Mouse (Mus musculus) midbrain, embryonic 16.5 days (tissue): ENCODE measurements around the gene Tbl2. TPM values are rescaled to one million over a fixed set of nuclear protein-coding genes. Genes with fewer than 3 reads are reported as not detected.

Experiments used
- ATAC-seq: fragments of 200-750 bp; cut with Nextera tagmentation; 2 replicates; pipeline ENCODE4 v1.8.0; 2017; ENCODE audit warnings: moderate TSS enrichment
- H3K27ac ChIP-seq: fragments of 300-500 bp; sonication (generic); 2 replicates; pipeline ENCODE4 v1.5.1; 2014; ENCODE audit warnings: mild to moderate bottlenecking, low read length, mixed read lengths
- H3K27me3 ChIP-seq: fragments of 300-500 bp; sonication (generic); 2 replicates; pipeline ENCODE4 v1.6.1; 2014; ENCODE audit warnings: low read depth, low read length, mixed read lengths; ENCODE audit not compliant: control insufficient read depth, insufficient read depth
- H3K36me3 ChIP-seq: fragments of 300-500 bp; sonication (generic); 2 replicates; pipeline ENCODE4 v1.6.1; 2014; ENCODE audit warnings: mild to moderate bottlenecking, low read length, moderate library complexity, mixed read lengths; ENCODE audit not compliant: control insufficient read depth, insufficient read depth
- H3K4me1 ChIP-seq: fragments of 300-500 bp; sonication (generic); 2 replicates; pipeline ENCODE4 v1.6.1; 2014; ENCODE audit warnings: mild to moderate bottlenecking, low read length, mixed read lengths; ENCODE audit not compliant: control insufficient read depth, insufficient read depth
- H3K4me2 ChIP-seq: fragments of 300-500 bp; sonication (generic); 2 replicates; pipeline ENCODE4 v1.6.1; 2014; ENCODE audit warnings: mild to moderate bottlenecking, low read length, mixed read lengths
- H3K4me3 ChIP-seq: fragments of 300-500 bp; sonication (generic); 2 replicates; pipeline ENCODE4 v1.5.1; 2014; ENCODE audit warnings: low read depth, mild to moderate bottlenecking, low read length, moderate library complexity, mixed read lengths
- H3K9ac ChIP-seq: fragments of 300-500 bp; sonication (generic); 2 replicates; pipeline ENCODE4 v1.6.1; 2014; ENCODE audit warnings: low read depth, low read length, mixed read lengths
- H3K9me3 ChIP-seq: fragments of 300-500 bp; sonication (generic); replicated peaks from 2 replicates; pipeline ENCODE4 v1.6.1; 2014; ENCODE audit warnings: mild to moderate bottlenecking, low read length, mixed read lengths; ENCODE audit not compliant: control insufficient read depth, poor library complexity, severe bottlenecking
- WGBS: fragments of 180-500 bp; shearing (Covaris S2); extraction: QIAGEN DNeasy Blood & Tissue Kit; methylation state at CpG from one replicate; pipeline ENCODE4 v1.1.7; 2014; 5-methylcytosine and 5-hydroxymethylcytosine counted together
- polyA plus RNA-seq: library from polyadenylated mRNA; unstranded; fragments of >200 nt; fragmentation: Nextera tagmentation; extraction: Ambion mirVana; gene quantifications from 2 replicates; pipeline ENCODE4 v1.2.1, GENCODE M21; 2015

The Tbl2 gene
- polyA plus RNA-seq, 1 experiment from 2014 or later: 12.9 TPM

DNA sequence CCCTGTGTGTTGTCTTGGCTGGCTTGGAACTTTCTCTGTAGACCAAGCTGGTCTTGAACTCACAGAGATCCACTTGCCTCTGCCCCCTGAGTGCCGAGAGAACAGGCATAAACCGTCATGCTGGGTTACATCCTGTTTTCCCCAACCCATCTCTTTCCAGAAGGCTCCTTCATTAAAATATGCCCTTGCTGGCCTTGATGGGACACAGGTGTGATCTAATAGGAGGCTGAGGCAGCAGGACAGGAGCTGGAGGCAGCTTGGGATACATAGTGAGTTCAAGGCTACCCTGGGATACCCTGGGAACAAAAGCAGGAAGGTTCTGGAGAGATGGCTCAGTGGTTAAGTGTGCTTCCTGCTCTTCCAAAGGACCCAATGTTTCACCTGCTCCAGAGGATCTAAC is 9.6 kb upstream of the Tbl2 start:
- Histone ChIP-seq H3K4me3 (no peak overlapping the region), H3K9me3 (no peaks in the 10 kb centered on the region), H3K4me2 (no peak overlapping the region), H3K36me3 (no peaks in the 10 kb centered on the region), H3K27ac (no peak overlapping the region), H3K4me1 (no peaks in the 10 kb centered on the region), H3K9ac (no peak overlapping the region), H3K27me3 (peaks cover 3% of the 10 kb centered on the region; the same call in 1 of the 2 replicates)
- WGBS: 83% methylated on average over 2 of the region's 2 CpGs
- ATAC-seq: no peak

DNA sequence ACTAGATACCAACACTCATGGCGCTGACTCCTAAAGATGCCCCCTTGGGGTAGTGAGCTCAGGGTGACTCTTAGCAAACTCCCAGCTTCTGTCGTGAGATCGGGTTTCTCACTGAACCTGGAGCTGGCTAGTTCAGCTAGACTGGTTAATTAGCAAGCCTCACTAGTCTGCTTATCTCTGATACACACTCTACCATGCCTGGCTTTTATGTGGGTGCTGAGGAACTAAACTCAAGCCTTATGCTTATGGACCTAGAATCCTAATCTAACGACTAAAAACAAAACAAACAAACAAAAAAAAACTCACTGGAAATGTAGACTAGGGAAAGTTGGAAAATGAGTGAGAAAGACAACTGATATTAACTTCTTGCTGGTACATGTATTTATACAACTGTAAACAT is 5.0 kb upstream of the Tbl2 start:
- WGBS: 67% methylated on average over 4 of the region's 4 CpGs
- no peak overlapping the region for H3K4me2 ChIP-seq

DNA sequence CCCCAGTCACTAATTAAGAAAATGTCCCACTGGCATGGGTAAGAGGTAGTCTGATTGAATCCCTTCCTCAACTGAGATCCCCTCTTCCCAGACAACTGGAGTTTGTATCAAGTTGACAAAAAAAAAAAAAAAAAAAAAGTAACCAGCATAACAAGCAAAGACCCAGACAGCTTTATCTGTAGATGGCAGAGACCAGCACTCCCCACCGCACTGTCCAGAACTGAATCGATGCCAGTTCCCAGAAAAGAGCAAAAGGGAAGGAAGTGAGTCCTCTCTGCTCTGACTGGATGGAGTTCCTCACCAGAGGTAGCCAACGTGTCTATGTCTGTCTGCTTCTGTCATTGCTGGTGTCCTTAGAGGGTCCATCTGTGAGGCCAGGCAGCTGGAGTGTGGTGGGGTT is 3.9 kb upstream of the Tbl2 start:
- ATAC-seq: no peak
- WGBS: 92% methylated on average over 3 of the region's 3 CpGs

More for the DNA sequence above, 5.0 kb upstream of the Tbl2 start:
- no peak for ATAC-seq
- no peaks in the 10 kb centered on the region for H3K27me3 ChIP-seq
- H3K9me3 ChIP-seq: no peaks in the 10 kb centered on the region
- H3K36me3 ChIP-seq: no peaks in the 10 kb centered on the region
- H3K27ac ChIP-seq: no peak overlapping the region
- no peak overlapping the region for H3K9ac ChIP-seq
- H3K4me3 ChIP-seq: no peak overlapping the region
- peaks cover 10% of the 10 kb centered on the region for H3K4me1 ChIP-seq

DNA sequence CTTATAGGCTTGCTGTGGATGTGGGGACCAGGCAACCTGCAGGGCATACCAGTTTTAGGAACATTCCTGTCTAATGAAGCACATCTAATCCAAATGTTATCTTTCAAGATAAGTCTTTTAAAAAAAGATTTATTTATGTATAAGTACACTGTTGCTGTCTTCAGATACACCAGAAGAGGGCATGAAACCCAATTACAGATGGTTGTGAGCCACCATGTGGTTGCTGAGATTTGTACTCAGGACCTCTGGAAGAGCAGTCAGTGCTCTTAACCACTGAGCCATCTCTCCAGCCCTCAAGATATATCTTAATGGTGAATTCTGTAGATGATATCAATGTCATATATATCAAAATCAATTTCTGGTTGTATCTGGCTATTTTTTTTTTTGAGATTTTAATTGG is 3.5 kb upstream of the Tbl2 start:
- H3K27ac ChIP-seq: no peak overlapping the region
- no peak overlapping the region for H3K4me2 ChIP-seq
- no peaks in the 10 kb centered on the region for H3K36me3 ChIP-seq
- no peaks in the 10 kb centered on the region for H3K27me3 ChIP-seq
- no peak overlapping the region for H3K9ac ChIP-seq
- H3K4me1 ChIP-seq: peaks cover 12% of the 10 kb centered on the region
- H3K9me3 ChIP-seq: no peaks in the 10 kb centered on the region
- H3K4me3 ChIP-seq: no peak overlapping the region
- ATAC-seq: no peak

More for the DNA sequence above, 3.9 kb upstream of the Tbl2 start:
- no peaks in the 10 kb centered on the region for H3K9me3 ChIP-seq
- no peak overlapping the region for H3K9ac ChIP-seq
- no peak overlapping the region for H3K4me2 ChIP-seq
- H3K4me1 ChIP-seq: peaks cover 12% of the 10 kb centered on the region
- H3K27me3 ChIP-seq: no peaks in the 10 kb centered on the region
- H3K4me3 ChIP-seq: no peak overlapping the region
- no peak overlapping the region for H3K27ac ChIP-seq
- H3K36me3 ChIP-seq: no peaks in the 10 kb centered on the region

DNA sequence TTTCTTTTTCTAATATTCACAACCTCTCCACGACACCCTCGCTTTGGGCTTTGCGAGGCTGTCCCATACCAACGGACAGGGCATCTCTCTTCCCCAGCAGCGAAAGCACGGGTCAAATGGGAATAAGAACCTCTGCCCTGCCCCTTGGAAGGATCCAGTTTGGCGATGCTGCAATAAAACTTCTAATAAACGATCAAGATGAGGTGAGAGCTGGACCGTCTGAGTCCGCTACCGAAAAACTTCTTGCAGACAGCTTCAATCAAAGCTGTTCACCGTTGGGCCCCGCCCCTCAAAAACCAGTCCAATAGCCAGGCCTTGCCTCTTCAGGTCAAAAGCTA is 773 bp upstream of the Tbl2 start:
- Histone ChIP-seq H3K36me3 (no peaks in the 10 kb centered on the region), H3K4me3 (peak overlapping the region; percentile 81), H3K4me2 (peak overlapping the region; percentile 89), H3K4me1 (peaks cover 12% of the 10 kb centered on the region), H3K9me3 (no peaks in the 10 kb centered on the region), H3K9ac (peak overlapping the region; percentile 80), H3K27me3 (no peaks in the 10 kb centered on the region), H3K27ac (peak overlapping the region; percentile 71)
- no peak for ATAC-seq
- 1% methylated on average over 13 of the region's 13 CpGs for WGBS

DNA sequence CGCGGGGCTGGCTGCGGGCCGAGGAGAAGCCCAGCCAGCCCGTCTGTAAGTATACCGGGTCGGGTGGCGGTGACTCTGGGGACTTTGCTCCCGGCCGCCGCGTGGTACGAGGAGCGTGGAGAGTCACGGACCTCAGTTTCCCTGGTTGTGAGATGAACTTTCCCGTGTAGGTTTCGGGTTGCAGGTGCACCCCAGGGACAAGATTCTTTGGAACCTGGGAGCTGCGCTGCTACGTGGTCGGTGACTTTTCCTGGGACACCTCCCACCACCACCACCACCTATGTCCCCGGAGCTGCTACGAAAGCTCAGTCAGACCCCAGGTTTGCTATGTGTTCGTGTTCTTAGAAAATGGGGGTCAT is 342 bp downstream of the Tbl2 start:
- ATAC-seq: no peak
- Histone ChIP-seq H3K4me3 (peak overlapping the region; percentile 81), H3K36me3 (peaks cover 5% of the 10 kb centered on the region; the same call in 1 of the 2 replicates), H3K9me3 (no peaks in the 10 kb centered on the region), H3K9ac (peak overlapping the region; percentile 80), H3K27ac (peak overlapping the region; percentile 77), H3K4me1 (peaks cover 12% of the 10 kb centered on the region), H3K27me3 (no peaks in the 10 kb centered on the region), H3K4me2 (peak overlapping the region; percentile 89)
- WGBS: under 1% methylated on average over 23 of the region's 23 CpGs

DNA sequence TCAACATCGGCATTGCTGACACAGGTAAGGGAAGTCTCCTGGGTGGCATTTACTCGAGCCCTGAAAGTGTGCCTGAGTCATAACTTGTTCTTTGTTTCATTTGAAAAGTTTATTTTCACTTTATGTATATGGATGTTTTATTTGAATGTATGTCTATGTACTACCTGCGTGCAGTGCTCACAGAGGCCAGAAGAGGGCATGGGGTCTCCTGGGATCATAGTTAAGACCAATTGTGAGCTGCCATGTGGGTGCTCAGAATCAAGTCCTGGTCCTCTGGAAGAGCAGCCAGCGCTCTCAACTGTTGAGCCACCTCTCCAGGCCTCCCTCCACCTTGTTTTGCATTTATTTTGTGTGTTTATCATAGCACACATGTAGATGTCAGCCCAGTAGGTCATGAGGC is 7.0 kb downstream of the Tbl2 start:
- H3K27ac ChIP-seq: no peak overlapping the region
- H3K27me3 ChIP-seq: no peaks in the 10 kb centered on the region
- H3K9ac ChIP-seq: no peak overlapping the region
- WGBS: 96% methylated on average over 4 of the region's 4 CpGs
- H3K4me2 ChIP-seq: no peak overlapping the region
- H3K36me3 ChIP-seq: peaks cover 41% of the 10 kb centered on the region
- no peak overlapping the region for H3K4me3 ChIP-seq
- no peaks in the 10 kb centered on the region for H3K4me1 ChIP-seq
- ATAC-seq: no peak
- H3K9me3 ChIP-seq: no peaks in the 10 kb centered on the region

DNA sequence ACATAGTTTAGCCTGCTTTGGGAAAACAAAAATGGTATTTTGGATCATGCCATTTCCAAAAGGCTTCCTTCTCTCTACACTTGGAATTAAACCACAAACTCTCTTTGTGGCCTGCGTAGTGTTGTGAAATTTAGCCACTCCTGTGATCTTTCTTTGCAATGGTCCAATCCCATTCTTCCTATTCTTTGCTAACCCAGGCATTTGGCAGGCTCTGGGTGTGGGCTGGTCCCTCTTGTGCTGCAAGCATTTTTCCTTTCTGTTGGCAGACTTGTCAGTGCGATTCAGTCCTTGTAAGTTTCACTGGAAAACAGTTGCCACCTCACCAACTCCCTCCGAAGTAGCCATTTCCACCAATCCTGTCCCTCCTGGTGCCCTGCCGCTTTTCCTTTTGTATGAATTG is 11.8 kb downstream of the Tbl2 start:
- Histone ChIP-seq H3K4me3 (no peak overlapping the region), H3K9me3 (no peaks in the 10 kb centered on the region), H3K4me1 (no peaks in the 10 kb centered on the region), H3K27ac (no peak overlapping the region), H3K9ac (no peak overlapping the region), H3K4me2 (no peak overlapping the region), H3K27me3 (no peaks in the 10 kb centered on the region), H3K36me3 (peaks cover 29% of the 10 kb centered on the region)
- ATAC-seq: no peak
- 88% methylated on average over 4 of the region's 4 CpGs for WGBS

DNA sequence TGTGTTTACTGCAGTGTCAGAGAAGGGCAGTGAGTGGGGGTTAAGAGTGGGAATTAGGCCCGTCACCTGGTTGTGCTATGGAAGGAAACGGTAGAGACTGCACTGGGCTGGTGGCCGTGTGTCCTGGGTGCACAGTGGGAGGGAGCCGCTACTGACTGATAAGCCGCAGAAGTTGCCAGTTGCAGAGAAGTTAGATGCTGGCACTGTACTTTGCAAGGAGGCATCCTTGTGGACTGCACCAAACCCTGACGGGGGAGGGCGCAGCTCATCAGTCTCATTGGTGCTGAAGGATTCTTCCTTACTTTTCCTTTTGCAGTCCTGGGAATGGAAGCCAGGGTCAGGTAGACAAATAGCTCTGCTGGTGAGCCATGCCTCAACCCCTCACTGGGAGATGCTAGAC is 12.2 kb downstream of the Tbl2 start:
- Histone ChIP-seq H3K9ac (no peak overlapping the region), H3K27ac (no peak overlapping the region), H3K4me1 (no peaks in the 10 kb centered on the region), H3K9me3 (no peaks in the 10 kb centered on the region), H3K4me3 (no peak overlapping the region), H3K4me2 (no peak overlapping the region), H3K36me3 (peaks cover 25% of the 10 kb centered on the region), H3K27me3 (no peaks in the 10 kb centered on the region)
- 90% methylated on average over 7 of the region's 7 CpGs for WGBS
- no peak for ATAC-seq

DNA sequence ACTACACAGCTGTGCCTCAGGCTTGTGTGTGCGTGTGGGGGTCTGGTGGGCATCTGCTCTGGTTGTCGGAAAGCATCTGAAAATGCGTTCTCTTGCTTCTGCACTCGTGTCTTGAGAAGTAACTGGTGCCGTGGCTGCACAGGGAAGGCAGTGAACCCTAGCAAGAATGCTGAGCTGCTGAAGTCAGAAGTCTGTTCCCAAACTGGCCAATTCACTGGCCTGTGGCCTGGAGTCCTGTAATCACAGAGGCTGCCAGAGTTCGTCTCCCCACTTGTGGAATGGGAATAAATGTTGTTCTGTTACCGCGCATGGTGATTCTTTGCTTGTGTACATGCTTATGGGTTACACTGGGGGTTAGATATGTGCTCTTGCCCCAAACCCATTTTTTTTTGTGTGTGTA is 12.9 kb downstream of the Tbl2 start:
- ATAC-seq: no peak
- Histone ChIP-seq H3K4me3 (no peak overlapping the region), H3K4me2 (no peak overlapping the region), H3K9ac (no peak overlapping the region), H3K27me3 (no peaks in the 10 kb centered on the region), H3K9me3 (no peaks in the 10 kb centered on the region), H3K36me3 (peaks cover 24% of the 10 kb centered on the region), H3K27ac (no peak overlapping the region), H3K4me1 (no peaks in the 10 kb centered on the region)
- 92% methylated on average over 8 of the region's 8 CpGs for WGBS
